Mouse (Mus musculus) WW6 (cell line): ENCODE measurements at regions not wholly inside any gene's neighbourhood (a gene's known extent, or its start where the extent isn't known, plus 50 kb on each side); places are given as distances from the start of the nearest gene placed in this dataset.

Experiments used
- DNase-seq: peaks from one replicate; pipeline ENCODE4 v3.0.0-alpha.2; 2013; ENCODE audit warnings: low read depth, low spot score

GRCm38 (mm10) chr12:118549071-118549470 lies 247.8 kb upstream of the Sp4 start:
- no peak for DNase-seq

- no peak for DNase-seq
Measured at GRCm38 (mm10) chr12:118540336-118540735, 239.1 kb upstream of the Sp4 start.

- DNase-seq: no peak
Measured at GRCm38 (mm10) chr12:118530514-118530913, 229.3 kb upstream of the Sp4 start.

- peak; percentile 18 for DNase-seq
Measured at GRCm38 (mm10) chr12:118529428-118530361, 228.5 kb upstream of the Sp4 start.

DNA sequence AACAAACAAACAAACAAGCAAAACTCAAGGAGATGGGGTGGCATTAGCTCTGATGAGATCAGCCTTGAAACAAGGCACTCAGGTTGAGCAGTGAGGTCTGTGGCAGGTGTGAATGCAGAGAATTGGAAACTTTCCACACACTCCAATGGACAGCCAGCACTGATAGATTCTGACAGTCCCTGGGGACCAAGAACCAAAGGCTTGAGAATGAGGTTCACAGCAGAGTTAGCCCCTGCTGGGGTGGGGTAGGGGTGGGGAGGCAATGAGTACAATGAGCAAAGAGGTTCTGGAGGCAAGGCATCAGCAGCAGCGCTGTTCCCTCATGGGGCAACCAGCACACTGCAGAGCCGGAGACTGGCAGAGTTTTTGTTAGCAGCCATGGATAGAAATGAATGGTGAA lies 220.5 kb upstream of the Sp4 start:
- DNase-seq: no peak

DNA sequence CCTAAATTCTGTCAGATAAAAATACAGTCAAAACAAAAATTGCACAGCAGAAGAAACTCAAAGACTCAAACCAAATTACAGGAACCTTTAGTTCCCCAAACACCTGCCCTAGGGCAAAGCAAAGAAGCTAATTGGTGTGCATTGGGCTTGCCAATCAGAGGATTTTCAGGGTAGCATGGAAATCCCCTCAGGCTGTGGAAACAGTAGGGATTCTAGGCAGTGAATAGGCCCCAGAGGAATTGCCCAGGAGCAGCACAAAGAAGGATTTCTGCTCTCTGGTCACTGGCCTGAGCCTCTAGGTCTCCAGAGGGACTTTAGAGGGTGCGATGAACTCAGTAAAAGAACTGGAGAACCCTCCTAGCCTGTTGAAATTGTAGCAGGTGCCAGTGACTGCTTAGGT lies 220.1 kb upstream of the Sp4 start:
- DNase-seq: no peak

DNA sequence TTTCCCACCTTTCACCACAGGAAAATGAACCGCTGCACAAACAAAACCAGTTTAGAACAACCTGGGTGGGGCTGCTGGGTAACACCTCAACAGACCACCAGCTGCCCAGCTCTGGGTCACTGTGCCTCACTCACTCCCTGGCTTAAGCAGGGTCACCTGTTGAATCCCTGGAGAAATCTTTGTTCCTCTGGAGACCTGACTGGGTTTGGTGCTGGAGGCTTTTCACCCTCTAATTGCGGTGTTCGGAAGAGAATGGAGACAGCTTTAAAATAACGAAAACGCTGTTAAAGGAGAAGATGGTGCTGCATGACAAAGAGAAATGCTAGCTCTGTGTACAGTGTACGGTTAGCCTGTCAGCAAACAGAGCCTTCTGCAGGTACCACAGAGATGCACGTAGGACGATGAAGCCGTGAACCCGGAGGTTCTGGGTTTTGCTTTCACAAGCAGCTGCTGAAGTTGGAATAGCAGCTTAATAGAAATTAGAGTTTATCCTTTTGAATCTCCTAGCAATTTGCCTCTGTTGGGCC lies 218.6 kb upstream of the Sp4 start:
- DNase-seq: peak; percentile 16

DNA sequence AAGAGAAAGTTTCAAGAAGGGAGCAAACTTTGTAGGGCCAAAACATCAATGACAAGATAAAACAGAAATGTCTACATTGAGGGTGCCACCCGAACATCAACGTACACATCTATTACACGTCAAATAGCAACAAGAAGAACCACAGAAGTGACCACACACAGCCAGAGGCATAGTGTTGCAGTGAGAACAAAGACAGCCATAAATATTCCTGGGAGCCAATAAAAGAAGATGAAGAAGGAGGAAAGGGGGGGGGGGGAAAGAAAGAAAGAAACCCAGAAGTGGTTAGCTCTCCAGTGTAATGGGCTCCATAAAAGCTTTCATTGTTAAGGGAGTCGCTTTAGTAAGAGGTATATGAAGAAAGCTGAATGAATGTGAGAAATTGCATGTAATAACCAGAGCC lies 209.7 kb upstream of the Sp4 start:
- DNase-seq: no peak

- DNase-seq: no peak
Measured at GRCm38 (mm10) chr12:118508972-118509917, 208.0 kb upstream of the Sp4 start.

DNA sequence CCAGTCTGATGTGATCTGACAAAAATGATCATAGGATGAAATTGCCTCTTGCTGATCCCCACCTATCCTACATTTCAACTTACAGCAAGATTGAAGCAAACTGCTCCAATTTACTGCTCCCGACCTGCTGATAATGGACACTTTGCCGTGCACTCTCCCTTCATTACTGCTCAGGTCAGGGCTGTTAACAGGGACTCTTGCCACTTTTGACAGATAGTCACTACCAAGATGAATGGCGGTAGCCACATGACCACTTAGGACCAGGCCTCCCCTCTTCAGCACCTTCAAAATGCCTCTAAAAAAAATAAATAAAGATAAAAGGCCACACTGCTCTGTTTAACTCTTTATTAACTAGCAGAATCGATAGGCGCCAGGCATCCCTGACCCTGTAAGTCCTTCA lies 199.2 kb upstream of the Sp4 start:
- DNase-seq: no peak

GRCm38 (mm10) chr12:118488038-118488437 lies 186.8 kb upstream of the Sp4 start:
- no peak for DNase-seq

DNA sequence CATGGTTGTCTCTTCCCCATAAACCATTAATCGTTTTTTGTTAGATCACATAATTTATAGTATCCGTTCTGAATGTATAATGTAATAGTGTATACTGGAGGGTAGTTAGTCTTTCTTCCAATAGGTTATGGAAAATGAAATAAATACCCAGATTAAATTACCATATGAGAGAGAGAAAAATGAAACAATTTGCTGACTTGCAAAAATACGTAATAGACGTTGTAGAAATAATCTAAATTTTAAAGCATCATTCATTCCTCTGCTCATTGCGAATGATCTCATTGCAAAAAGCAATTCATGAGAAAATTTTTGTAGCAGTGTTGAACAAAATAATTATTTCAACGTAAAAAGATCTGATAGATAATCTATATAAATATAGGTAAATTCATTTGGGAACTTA lies 185.2 kb upstream of the Sp4 start:
- DNase-seq: no peak

GRCm38 (mm10) chr12:118481347-118481746 lies 180.1 kb upstream of the Sp4 start:
- DNase-seq: no peak

DNA sequence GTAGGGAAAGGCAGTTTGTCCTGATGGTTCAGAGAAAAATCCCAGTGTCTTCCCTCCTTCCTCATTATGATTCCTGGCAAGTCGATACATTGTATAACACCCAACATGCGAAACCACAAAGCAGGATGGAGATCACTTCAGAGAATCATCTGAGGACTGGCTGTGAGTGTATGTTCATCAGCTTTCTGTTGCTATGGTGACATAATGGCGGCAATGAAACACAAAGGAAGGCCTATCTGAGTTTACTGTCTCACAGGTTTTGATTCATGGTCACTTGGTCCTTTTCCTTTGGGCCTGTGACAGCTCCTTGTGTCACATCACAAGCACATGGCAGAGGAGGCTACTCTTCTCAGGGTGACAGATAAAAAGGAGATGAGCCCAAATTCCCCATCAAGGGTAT lies 173.5 kb upstream of the Sp4 start:
- no peak for DNase-seq

- no peak for DNase-seq
Measured at GRCm38 (mm10) chr12:118466837-118467236, 165.6 kb upstream of the Sp4 start.

GRCm38 (mm10) chr12:118457493-118458408 lies 156.5 kb upstream of the Sp4 start:
- peak; percentile 28 for DNase-seq

GRCm38 (mm10) chr12:118455609-118456008 lies 154.4 kb upstream of the Sp4 start:
- no peak for DNase-seq

- DNase-seq: no peak
Measured at GRCm38 (mm10) chr12:118439626-118440025, 138.4 kb upstream of the Sp4 start.

GRCm38 (mm10) chr12:118438882-118439281 lies 137.6 kb upstream of the Sp4 start:
- DNase-seq: no peak

- DNase-seq: no peak
Measured at GRCm38 (mm10) chr12:118432703-118433102, 131.5 kb upstream of the Sp4 start.

DNA sequence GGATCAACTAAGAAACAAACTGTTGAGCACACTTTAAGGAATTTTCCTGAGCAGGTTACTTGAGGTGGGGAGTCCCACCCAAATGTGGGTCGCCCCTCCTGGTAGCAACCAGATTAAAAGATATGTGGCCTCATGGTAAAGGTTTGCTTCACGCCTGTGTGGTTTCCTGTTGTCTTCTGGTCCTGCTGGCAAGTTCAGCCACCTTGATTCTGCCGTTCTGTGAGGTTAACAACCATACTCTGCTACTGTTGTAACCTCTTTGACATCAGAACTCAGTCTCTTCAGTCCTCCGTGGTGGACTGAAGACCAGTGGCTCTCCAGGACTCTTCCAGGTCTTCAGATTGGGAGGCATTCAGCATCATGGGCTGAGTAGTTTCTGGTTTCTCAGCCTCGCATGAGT lies 127.1 kb upstream of the Sp4 start:
- no peak for DNase-seq
